Mouse (Mus musculus): ENCODE results near the gene Lasp1.

GRCm38 (mm10) chr11:97837641-97838149 is 38.9 kb downstream of the Lasp1 start:
- no peak for TF ChIP-seq POLR2A (IDR thresholded peaks at IDR 0.05; ENCODE audit: control insufficient read depth, extremely low read depth, insufficient read depth, low read length, poor library complexity)
- no peak for TF ChIP-seq CTCF (IDR thresholded peaks at IDR 0.05; ENCODE audit: borderline replicate concordance, control insufficient read depth, extremely low read depth, insufficient read depth, low read length, poor library complexity)

Measured in thymus, adult 2 months (tissue).